Mouse (Mus musculus) embryonic facial prominence, embryonic 10.5 days (tissue): ENCODE data around the gene Rab27a. TPM values are rescaled to one million over a fixed set of nuclear protein-coding genes. Genes with fewer than 3 reads are reported as not detected.
"Not testable (repeated sequence)": the region's sequence is repeated elsewhere in the genome, so short reads cannot be mapped to it uniquely, and the experiment has no call there.

ENCODE experiments used
- DNase-seq: peaks from one replicate; pipeline ENCODE4 v3.0.0-alpha.2; 2017; ENCODE audit warnings: low spot score
- H3K27ac ChIP-seq: fragments of 300-500 bp; sonication (generic); replicated peaks from 2 replicates; pipeline ENCODE4 v1.5.1; 2016; ENCODE audit warnings: mild to moderate bottlenecking
- H3K27me3 ChIP-seq: fragments of 300-500 bp; sonication (generic); replicated peaks from 2 replicates; pipeline ENCODE4 v1.6.1; 2016; ENCODE audit warnings: low read depth, mild to moderate bottlenecking; ENCODE audit not compliant: poor library complexity, severe bottlenecking
- H3K36me3 ChIP-seq: fragments of 300-500 bp; sonication (generic); replicated peaks from 2 replicates; pipeline ENCODE4 v1.6.1; 2016; ENCODE audit warnings: mild to moderate bottlenecking, moderate library complexity
- H3K4me1 ChIP-seq: fragments of 300-500 bp; sonication (generic); 2 replicates; pipeline ENCODE4 v1.6.1; 2016
- H3K4me3 ChIP-seq: fragments of 300-500 bp; sonication (generic); 2 replicates; pipeline ENCODE4 v1.5.1; 2016; ENCODE audit warnings: mild to moderate bottlenecking, moderate library complexity
- H3K9me3 ChIP-seq: fragments of 300-500 bp; sonication (generic); 2 replicates; pipeline ENCODE4 v1.6.1; 2016; ENCODE audit warnings: mild to moderate bottlenecking
- WGBS: fragments of 180-500 bp; shearing (Covaris S2); methylation state at CpG from one replicate; pipeline ENCODE4 v1.1.7; 2016; 5-methylcytosine and 5-hydroxymethylcytosine counted together
- polyA plus RNA-seq: library from polyadenylated mRNA; unstranded; fragments of >200 nt; fragmentation: Nextera tagmentation; extraction: Ambion mirVana; gene quantifications from 2 replicates; pipeline ENCODE4 v1.2.1, GENCODE M21; 2016

Rab27a gene
- polyA plus RNA-seq, 1 experiment from 2014 or later = 5.3 TPM

DNA sequence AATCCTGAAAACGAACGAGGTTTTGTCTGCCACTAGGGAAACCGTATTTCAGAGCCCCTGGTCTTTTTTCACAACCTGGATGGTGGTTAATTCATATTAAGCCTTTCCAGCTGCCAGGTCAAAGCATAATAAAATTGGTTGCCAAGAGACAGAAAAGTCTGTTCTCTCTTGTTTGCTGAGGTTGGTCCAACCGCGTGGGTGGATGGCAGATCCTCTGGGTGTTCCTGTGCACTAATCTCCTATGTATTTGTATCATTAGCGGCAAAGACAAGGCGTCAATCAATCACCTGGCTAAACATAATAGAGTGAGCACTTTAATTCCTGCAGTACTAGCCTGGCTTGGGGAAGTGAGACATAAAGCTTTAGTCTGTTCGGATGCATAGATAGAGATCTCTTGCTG, 6.0 kb downstream of the Rab27a start:
- Histone ChIP-seq H3K9me3 (no peaks in the 10 kb centered on the region), H3K4me3 (no peak overlapping the region), H3K27ac (no peak overlapping the region), H3K36me3 (no peaks in the 10 kb centered on the region), H3K4me1 (peaks cover 24% of the 10 kb centered on the region), H3K27me3 (peaks cover 3% of the 10 kb centered on the region)
- WGBS = 68% methylated on average over 8 of the region's 8 CpGs
- no peak for DNase-seq

- Histone ChIP-seq H3K27ac (no peak overlapping the region), H3K9me3 (no peaks in the 10 kb centered on the region), H3K36me3 (no peaks in the 10 kb centered on the region), H3K4me3 (no peak overlapping the region), H3K4me1 (peaks cover 10% of the 10 kb centered on the region; the same call in 1 of the 2 replicates), H3K27me3 (no peaks in the 10 kb centered on the region)
- 66% methylated on average over 10 of the region's 10 CpGs for WGBS
- DNase-seq = no peak
Measured at GRCm38 (mm10) chr9:73055441-73055911, 10.8 kb downstream of the Rab27a start.

DNA sequence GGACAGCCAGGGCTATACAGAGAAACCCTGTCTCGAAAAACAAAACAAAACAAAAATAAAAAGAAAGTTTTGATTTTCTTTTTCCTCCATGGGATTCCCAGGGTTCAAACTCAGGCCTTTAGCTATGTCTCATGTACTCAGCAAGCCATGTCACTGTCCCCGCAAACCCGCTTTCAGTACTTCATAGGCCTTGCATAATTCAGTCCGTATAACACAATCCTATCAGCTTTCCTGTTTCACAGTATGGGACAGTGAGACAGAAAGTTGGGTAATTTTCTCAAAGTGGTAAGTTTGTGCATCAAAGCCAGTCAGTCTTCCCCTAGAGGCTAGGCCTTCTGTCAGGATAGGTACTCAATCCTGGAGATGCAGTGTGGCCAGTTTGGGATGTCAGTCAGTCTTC, 14.6 kb downstream of the Rab27a start:
- H3K4me1 ChIP-seq = peaks cover 17% of the 10 kb centered on the region
- H3K27me3 ChIP-seq = no peaks in the 10 kb centered on the region
- no peaks in the 10 kb centered on the region for H3K9me3 ChIP-seq
- no peaks in the 10 kb centered on the region for H3K36me3 ChIP-seq
- WGBS = 90% methylated on average over 4 of the region's 4 CpGs
- H3K27ac ChIP-seq = no peak overlapping the region
- no peak for DNase-seq
- no peak overlapping the region for H3K4me3 ChIP-seq

DNA sequence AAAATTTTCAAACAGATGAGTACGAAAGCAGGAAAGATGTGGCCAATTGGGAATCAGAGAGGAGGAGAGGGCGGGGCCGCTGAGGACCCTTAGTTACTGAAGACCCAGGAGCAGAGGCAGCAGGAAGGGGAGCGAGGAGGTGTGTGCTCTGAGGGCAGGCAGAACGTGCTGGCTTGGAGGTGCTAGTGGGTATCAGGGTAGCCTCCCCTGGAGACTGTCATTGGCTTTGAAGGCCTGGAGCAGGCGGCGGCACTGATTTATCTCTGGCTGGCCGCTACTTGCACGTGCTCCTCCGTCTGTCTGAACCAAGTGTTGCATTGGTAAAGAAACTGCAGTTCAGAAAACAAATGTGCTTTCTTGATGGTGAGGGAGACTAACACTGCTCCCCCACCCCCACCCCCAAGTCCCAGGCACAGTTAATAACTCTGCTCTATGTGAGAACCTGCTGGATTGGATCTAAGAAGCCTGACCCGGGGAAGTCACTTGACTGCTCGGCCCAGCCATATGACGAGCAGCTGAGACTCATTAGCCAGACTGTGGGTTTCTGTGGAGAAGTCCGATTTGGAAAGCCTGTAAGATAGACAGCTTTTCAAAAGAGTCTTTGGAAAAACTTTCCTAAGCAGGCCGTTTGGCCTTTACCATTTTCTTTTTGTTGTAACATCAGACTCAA, 19.1 kb downstream of the Rab27a start:
- WGBS = 15% methylated on average over 15 of the region's 15 CpGs
- no peaks in the 10 kb centered on the region for H3K27me3 ChIP-seq
- peak overlapping the region; percentile 43 for H3K4me3 ChIP-seq
- DNase-seq = peak; percentile 70
- no peaks in the 10 kb centered on the region for H3K36me3 ChIP-seq
- H3K27ac ChIP-seq = peak overlapping the region; percentile 72
- H3K4me1 ChIP-seq = peaks cover 36% of the 10 kb centered on the region
- H3K9me3 ChIP-seq = no peaks in the 10 kb centered on the region

DNA sequence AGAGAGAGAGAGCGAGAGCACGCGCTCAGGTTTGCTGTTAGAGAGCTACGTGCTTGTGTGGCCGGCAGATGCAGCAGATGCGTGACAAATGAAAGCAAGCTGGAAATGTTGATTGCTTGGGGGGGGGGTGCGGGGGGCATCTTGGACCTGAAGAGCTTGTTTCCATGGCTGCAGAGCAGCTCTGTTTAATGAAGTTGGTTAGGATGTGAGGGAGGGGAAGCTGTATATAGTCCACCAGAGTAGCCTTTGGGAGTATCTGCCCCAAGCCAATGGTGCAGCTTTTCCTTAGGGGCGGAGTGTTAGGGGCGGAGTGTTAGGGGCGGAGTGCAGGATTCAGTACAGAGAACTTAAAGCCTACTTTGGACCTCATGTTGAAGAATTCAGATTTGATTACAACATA, 22.4 kb downstream of the Rab27a start:
- H3K36me3 ChIP-seq = no peaks in the 10 kb centered on the region
- H3K9me3 ChIP-seq = no peaks in the 10 kb centered on the region; the same call in 1 of the 2 replicates
- 22% methylated on average over 10 of the region's 10 CpGs for WGBS
- H3K4me1 ChIP-seq = peaks cover 36% of the 10 kb centered on the region
- no peaks in the 10 kb centered on the region for H3K27me3 ChIP-seq
- H3K27ac ChIP-seq = peak overlapping the region; percentile 65
- H3K4me3 ChIP-seq = peak overlapping the region; percentile 37
- DNase-seq = peak; percentile 72

- Histone ChIP-seq H3K27me3 (no peaks in the 10 kb centered on the region), H3K27ac (0 out of 2 replicates have a peak overlapping the region, but pooled peaks have one; percentile 57), H3K36me3 (no peaks in the 10 kb centered on the region), H3K4me3 (no peak overlapping the region), H3K4me1 (peaks cover 35% of the 10 kb centered on the region), H3K9me3 (no peaks in the 10 kb centered on the region; the same call in 1 of the 2 replicates)
- WGBS = 70% methylated on average over 6 of the region's 6 CpGs
- no peak for DNase-seq
Measured at GRCm38 (mm10) chr9:73068230-73068679, 23.6 kb downstream of the Rab27a start.

- Histone ChIP-seq H3K27ac (no peak overlapping the region), H3K4me3 (no peak overlapping the region), H3K27me3 (no peaks in the 10 kb centered on the region), H3K36me3 (no peaks in the 10 kb centered on the region), H3K4me1 (peaks cover 30% of the 10 kb centered on the region), H3K9me3 (no peaks in the 10 kb centered on the region; the same call in 1 of the 2 replicates)
- WGBS = 87% methylated on average over 6 of the region's 6 CpGs
- DNase-seq = no peak
Measured at GRCm38 (mm10) chr9:73068688-73069087, 24.0 kb downstream of the Rab27a start.

DNA sequence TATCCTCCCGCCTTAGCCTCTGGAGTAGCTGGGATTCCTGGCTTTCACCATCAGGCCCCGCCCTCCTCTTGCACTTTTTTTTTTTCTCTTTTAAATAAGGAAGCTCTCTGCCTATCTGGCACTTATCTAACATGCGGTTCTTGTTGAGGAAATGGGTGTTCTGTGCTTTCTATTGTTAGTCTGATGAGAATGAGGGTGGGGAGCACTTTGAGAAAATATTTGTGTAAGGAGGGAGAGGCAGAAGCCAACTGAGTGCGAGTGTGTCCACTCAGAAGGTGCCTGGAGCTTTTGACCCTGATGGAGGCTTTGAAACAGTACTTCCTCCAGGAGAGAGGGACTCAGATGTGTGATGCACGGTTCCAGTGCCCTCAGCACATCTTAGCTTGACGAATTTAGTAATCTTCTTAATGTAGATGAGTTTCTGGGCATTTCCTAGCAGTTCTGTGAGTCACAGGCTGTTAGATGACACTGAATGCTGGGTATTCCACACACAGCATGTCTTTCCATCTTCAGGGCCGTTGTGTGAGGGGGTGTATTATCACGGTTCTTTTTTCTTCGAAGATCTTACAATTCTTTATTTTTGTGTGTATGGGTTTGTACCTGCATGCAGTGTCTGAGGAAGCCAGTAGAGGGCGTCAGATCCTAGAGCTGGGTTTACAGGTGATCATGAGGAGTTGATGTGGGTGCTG, 26.5 kb downstream of the Rab27a start:
- Histone ChIP-seq H3K4me3 (no peak overlapping the region), H3K36me3 (no peaks in the 10 kb centered on the region), H3K4me1 (peaks cover 18% of the 10 kb centered on the region), H3K27me3 (no peaks in the 10 kb centered on the region), H3K9me3 (no peaks in the 10 kb centered on the region; the same call in 1 of the 2 replicates), H3K27ac (no peak overlapping the region)
- no peak for DNase-seq
- 73% methylated on average over 10 of the region's 10 CpGs for WGBS

DNA sequence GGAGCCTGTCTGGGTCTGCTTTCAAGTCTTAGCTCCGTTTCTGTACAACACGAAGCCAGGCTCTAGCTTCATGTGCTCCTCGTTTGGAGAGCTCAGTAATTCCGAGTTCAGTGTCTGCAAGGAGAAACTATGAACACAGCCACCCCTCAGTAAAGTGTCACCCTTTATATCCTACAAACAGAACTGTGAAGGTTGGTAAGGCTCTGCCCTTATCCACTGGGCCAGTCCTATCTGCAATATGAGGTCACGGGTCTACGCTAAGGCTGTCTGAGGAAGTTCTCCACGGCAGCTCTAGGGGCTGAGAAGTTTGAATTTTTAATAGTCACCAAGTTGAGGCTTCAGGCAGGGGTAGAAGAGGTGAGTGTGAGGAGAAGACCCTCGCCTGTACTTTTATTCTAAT, 27.8 kb downstream of the Rab27a start:
- 84% methylated on average over 8 of the region's 8 CpGs for WGBS
- Histone ChIP-seq H3K27me3 (no peaks in the 10 kb centered on the region), H3K4me3 (no peak overlapping the region), H3K4me1 (peaks cover 10% of the 10 kb centered on the region), H3K27ac (no peak overlapping the region), H3K36me3 (no peaks in the 10 kb centered on the region), H3K9me3 (no peaks in the 10 kb centered on the region; the same call in 1 of the 2 replicates)
- no peak for DNase-seq

- H3K9me3 ChIP-seq = no peaks in the 10 kb centered on the region; the same call in 1 of the 2 replicates
- no peak for DNase-seq
- H3K27ac ChIP-seq = no peak overlapping the region
- no peak overlapping the region for H3K4me3 ChIP-seq
- WGBS = 90% methylated on average over 5 of the region's 5 CpGs
- no peaks in the 10 kb centered on the region for H3K27me3 ChIP-seq
- no peaks in the 10 kb centered on the region for H3K36me3 ChIP-seq
- peaks cover 3% of the 10 kb centered on the region for H3K4me1 ChIP-seq
Measured at GRCm38 (mm10) chr9:73073169-73073568, 28.5 kb downstream of the Rab27a start.

GRCm38 (mm10) chr9:73079349-73079748, 34.7 kb downstream of the Rab27a start:
- 90% methylated on average over 11 of the region's 12 CpGs for WGBS
- not testable (repeated sequence) for H3K27me3 ChIP-seq, H3K36me3 ChIP-seq, H3K4me3 ChIP-seq, DNase-seq, H3K27ac ChIP-seq, H3K9me3 ChIP-seq, H3K4me1 ChIP-seq

DNA sequence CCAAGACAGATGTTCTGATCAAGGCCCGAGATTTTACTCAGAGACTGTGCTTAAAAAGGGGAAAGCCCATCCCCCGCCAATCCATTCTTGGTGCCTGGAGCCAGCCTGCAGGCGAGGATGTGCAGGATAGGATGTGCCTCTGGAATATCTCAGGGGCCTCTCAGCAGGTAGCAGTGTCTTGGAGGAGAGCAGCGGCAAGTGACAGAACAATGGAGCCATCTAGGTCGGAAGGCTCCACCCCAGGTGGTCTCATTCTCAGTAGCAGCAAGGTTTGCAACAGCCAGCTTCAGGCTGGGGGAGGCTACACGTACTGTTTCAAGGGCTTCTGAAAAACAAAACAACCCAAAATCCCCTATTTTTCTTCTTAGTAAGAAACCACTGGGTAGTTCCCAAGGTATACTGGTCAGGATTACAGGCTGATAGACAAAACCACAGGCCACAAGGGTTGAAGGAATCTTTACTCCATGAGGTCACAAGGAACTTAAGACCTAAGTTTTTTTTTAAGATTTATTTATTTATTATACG, 35.2 kb downstream of the Rab27a start:
- H3K4me1 ChIP-seq = no peaks in the 10 kb centered on the region
- H3K36me3 ChIP-seq = no peaks in the 10 kb centered on the region
- DNase-seq = no peak
- no peaks in the 10 kb centered on the region for H3K9me3 ChIP-seq
- H3K27me3 ChIP-seq = no peaks in the 10 kb centered on the region
- H3K4me3 ChIP-seq = no peak overlapping the region
- no peak overlapping the region for H3K27ac ChIP-seq
- WGBS = 38% methylated on average over 7 of the region's 7 CpGs
